Mouse (Mus musculus): ENCODE data around the gene Mob1b.
A peak's percentile ranks its signal among the peaks of the same experiment; 100 is the strongest.

Gene Mob1b

DNA sequence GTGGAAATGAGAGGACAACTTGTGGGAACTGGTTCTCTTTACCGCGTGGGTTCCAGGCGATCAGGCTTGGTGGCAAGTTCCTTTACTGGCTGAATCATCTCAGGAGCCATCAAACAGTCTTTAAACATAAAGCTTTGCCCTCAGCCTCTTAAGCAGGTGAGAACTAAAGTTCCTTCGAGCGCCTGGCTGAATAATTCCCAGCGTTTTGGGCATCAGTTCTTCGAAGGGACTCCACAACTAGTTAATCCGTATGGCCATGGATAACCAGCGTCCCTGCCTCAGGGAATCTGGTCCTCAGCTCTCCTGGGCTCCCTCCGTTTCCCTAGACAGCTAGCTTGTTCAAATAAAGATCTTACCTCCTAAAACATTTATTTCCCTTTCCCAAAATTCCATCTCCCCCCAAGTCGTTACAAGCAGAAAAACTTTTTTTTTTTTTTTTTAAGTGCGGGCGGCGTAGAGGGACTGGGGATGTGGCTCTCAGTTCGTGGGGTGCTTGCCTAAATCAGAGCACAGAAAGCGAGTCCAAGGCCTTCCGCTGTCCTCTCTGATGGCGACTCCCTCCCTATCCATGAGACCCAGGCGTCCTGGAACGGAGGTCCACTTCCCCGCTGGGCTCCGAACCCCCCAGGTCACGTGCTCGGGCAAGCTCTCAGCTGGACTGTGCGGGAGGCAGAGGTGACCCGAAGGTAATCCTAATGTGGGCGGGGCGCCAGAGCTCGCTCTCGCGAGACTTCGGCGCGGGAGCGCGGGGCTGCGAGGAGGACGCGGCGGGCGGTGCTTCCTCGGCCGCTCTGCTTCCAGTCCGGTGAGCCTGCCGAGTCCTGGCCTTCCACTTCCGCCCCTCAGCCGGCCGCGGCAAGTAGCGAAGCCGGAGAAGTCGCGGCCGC is at the start of gene Mob1b:
TSS of gene Mob1b (plus strand) at position 740 of the 887 bp plus-strand sequence.
- peak; percentile 99 to 100 for DNase-seq

DNA sequence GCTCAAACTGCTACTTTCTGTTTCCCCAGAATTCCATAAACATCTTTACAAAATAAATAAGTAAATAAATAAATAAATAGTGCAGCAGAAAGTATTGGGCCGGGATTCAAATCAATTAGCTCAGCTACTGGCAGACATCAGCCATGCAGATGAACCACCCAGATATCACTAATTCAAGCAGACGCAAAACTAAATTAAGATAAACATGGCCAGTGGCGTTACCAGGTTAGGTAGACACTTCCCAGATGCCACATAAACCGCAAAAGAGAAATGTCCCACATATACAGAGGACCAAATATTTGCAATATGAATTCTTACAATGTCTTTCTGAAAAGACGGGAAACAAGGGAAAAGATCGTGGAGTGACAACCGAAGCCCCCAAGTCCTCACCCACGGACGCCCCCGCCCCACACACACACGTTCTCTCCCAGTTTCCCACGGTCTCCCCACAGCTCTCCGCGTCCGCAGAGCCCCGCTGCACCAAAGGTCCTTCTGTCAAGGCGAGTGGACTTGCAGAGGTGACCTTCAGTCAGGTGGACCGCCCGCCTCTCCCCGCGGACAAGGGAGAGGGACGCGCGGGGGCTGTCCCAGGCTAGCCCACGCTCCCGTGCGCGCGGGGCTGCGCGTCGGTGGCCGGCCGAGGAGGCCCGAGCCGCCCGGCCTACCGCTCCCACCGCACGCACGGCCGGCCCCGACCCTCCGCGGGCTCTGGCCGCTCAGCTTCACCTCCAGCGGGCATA is 45.8 kb upstream of the Mob1b start:
- peak; percentile 47 to 57 for DNase-seq

- DNase-seq = peak; percentile 97 to 98
These were observed 44.9 kb upstream of the Mob1b start, which contains the start of gene Grsf1 for GRCm38 (mm10) chr5:88675443-88676387. Gene Grsf1 (minus strand): TSS chr5:88676171.

DNA sequence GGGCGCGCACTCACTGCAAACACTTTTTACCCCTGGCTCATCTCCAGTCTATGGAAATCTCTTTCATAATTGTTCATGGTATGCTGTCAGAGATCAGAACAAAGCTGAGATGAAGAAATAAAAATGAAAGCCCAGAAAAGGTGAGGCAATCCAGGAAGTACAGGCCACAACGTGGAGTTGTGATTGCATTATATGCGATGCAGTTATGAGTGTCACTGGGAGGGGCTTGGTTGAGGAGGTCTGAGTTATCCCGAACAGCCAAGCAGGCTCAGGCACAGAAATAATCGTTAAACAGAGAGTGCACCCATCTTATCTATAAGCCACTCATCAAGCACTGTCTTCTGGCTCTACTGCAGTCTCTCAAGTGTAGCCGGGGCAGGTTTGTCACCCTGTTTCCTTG is 41.7 kb upstream of the Mob1b start:
- no peak for DNase-seq

DNA sequence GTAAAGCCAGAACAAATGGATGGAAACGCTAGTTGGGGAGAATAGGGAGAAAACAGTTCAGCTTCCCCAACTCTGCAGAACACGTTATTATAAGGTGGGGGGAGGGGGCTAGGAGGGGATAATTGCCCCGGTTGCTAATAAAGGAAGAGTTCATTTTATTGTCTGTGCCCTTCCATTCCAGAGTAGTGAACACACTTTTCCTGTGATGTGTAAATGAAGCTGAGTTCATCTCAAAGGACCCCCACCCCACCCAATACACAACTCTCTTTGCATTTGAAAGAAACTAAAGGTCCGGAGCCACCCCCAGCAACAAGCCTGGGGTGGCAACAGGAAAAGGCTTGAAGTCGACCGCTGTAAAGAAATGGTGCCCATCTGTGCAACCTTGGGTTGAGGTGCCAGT is 41.3 kb upstream of the Mob1b start:
- no peak for DNase-seq

DNA sequence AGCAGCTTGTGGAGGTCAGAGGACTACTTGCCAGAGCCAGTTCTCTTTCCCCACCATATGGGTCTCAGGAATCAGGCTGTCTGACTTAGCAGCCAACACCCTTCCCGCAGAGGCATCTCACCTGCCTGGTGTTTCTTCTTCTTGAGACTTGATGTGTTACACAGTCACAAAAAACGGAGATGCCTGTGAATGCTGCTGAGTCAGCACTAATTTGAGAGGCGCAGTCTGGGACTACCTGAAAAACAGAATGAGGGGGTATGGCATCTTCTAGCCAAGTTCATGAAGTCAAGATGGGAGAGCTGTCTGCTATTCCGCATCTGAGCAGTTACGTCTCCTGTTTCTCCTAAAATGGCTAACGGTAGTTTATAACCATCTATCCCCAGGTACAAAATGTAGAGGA is 40.1 kb upstream of the Mob1b start:
- no peak for DNase-seq

DNA sequence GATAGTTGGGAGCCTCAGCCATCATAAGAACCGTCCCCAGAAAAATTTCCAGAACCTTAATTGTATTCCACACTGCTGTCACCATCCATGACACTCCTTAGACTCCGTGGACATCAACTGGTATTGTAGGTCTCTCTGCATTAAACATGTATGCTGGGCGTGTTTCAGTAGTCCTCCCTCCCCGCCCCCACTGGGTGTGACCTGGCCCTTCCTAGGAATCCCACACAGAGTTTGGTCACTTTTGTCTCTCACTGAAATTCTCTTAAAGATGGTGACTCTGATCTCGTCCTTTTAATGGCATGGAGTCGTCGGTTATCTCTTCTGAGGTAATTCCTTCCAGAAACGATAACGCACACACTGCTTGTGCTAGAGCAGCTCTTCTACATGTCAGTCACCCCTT is 36.9 kb upstream of the Mob1b start:
- no peak for DNase-seq

DNA sequence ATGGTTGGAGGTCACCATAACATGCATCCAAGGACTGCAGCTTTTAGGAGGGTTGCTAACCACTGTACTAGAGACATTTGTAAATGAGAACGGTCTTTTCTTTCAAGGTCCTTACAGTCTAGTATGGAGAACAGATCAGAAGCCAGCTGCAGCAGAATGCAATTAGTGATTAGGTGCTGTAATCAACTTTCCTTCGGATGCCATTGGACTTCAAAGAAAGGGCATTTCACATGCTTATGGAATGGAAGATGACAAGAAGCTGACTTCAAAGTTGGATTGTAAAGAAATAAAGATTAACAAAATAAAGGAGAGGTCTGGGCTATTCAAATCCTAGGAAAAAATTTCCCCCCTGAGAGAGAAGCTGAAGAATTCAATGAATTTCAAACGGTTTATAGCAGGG is 36.4 kb upstream of the Mob1b start:
- DNase-seq = no peak

- DNase-seq = no peak
These were observed 35.3 kb upstream of the Mob1b start for GRCm38 (mm10) chr5:88685306-88685705.

DNA sequence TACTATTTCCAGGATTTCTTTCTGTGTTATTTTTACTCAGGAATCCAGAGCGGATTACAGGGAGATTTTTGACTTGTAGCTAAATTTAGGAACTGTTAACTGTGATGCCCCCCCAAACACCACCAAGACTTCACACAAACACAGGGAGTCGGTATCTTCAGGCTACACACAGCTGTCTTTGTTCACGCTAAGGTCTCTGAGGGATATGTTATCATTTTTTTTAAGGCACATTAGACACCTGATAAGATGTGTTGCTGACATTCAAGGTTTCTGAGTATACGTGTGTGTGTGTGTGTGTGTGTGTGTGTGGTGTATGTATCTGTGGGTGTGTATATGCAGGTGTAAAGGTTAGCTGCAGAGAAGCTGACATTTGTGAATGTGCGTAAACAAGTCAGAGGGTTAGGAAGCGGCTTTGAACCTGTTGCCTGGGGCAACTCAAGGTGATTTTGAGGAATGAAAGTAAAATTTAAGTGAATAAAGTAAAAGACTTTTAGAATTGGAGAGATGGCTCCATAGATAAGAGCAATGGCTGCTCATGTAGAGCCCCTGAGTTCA is 34.8 kb upstream of the Mob1b start:
- DNase-seq = no peak

GRCm38 (mm10) chr5:88687996-88688406 is 32.7 kb upstream of the Mob1b start:
- no peak for DNase-seq

GRCm38 (mm10) chr5:88688583-88689187 is 32.0 kb upstream of the Mob1b start:
- no peak for DNase-seq

GRCm38 (mm10) chr5:88689279-88689938 is 31.2 kb upstream of the Mob1b start:
- peak; percentile 43 to 67 for DNase-seq

- DNase-seq = no peak
These were observed 29.8 kb upstream of the Mob1b start for GRCm38 (mm10) chr5:88690681-88691505.

DNA sequence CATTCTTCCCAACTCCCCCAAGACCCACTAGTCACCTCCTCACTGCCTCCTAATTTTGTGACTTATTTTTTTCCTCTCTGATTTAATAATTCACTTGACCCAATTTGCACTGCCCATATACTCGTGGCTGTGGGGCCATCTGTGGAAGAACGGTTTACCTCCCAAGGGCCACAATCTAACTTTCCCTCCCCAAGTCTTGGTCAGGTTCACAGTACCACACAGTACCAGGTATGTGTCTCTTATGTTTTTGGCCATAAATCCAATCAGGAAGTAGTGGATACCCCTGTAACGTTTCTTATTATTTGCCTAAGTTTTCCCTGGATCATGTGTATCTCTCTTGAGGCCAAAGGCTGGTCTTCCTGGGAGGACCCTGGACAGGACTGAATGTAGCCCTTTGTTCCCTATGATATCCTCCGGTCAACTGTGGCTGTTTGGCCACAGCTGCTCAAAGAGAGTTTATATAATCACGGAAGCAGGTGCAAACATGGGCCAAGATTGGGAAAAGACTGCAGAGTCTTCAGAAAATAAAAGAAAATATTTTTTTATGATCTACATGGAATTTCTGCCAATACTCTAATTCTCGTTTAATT is 29.1 kb upstream of the Mob1b start:
- no peak for DNase-seq

DNA sequence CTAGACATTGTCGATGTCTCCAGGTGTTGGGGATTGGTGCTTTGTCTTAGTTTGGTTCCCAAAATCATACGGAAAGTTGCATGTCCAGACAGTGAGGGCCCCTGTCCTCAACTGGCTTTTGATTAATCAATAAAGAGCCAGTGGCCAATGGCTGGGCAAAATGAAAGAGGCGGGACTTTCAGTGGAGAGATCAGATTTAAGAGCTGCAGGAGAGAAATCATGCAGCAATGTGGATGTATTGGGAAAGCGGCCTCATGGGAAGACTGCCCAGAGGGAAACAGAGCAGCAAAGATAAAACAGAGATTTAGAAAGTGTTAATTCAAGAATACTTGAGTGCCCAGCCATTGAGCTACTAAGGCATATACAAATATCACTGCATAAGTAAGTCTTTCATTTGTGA is 28.1 kb upstream of the Mob1b start:
- no peak for DNase-seq

GRCm38 (mm10) chr5:88693057-88693456 is 27.6 kb upstream of the Mob1b start:
- no peak for DNase-seq

GRCm38 (mm10) chr5:88697291-88697690 is 23.4 kb upstream of the Mob1b start:
- DNase-seq = no peak

DNA sequence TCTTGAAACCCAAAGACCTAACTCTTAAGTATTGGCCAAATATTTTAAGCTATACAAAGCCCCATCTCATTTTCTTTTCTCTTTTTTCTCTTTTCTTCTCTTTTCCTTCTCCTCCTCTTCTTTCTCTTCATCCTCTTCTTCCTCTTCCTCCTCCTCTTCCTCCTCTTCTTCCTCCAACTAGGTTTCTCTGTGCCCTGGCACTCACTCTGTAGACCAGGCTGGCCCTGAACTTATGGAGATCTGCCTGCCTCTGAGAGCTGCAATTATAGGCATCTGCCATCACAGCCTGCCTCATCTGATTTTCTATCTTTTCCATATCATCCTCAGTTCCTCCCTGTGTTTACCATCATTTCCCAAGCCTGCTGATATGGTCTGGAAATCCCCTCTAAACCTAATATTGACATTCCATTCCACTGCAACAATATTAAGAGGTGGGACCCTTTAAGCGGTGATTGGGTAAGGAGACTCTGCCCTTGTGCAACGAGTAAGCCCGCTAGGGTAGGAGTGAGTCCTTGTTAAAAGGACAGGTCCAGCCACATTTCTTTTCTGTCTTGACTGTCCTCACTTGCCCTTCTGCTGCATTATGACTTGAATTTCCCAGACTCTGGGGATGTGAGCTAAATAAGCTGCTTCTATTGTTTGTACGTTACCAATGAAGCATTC is 21.3 kb upstream of the Mob1b start:
- no peak for DNase-seq

DNA sequence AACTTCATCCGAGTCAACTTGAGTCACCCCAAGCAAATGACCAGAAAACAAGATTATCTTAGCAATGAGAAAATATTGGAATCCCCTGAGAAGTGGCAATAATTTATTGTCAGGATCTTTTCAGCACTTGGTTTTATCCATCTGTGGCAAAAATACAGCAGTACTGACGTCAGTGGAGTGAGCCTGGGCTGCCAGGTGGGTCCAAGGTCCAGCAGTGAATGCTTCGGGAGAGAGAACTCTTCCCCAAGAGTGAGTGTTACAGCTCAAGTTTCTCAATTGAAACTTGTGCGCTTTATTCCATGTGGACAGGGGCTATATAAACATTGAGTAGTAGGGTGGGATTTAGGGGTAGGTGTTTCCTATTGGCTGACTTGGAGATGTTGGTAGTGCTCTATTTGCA is 18.6 kb upstream of the Mob1b start:
- DNase-seq = no peak
